Mouse (Mus musculus) C2C12 (cell line): ENCODE data around the gene Pdzd7.

ENCODE experiments used
- CEBPB ChIP-seq: IDR thresholded peaks from one replicate; pipeline ENCODE4 v1.6.1; 2011; ENCODE audit warnings: low read depth, mild to moderate bottlenecking, control low read depth, moderate library complexity
- CTCF ChIP-seq: IDR thresholded peaks from one replicate; pipeline ENCODE4 v1.5.1; 2011; ENCODE audit not compliant: control insufficient read depth, insufficient read depth, insufficient read length
- MYOD1 ChIP-seq: IDR thresholded peaks from one replicate; pipeline ENCODE4 v1.6.1; 2011; ENCODE audit warnings: low read depth; ENCODE audit not compliant: control insufficient read depth, insufficient read length
- MYOG ChIP-seq: IDR thresholded peaks from one replicate; pipeline ENCODE4 v1.6.1; 2011; ENCODE audit not compliant: control insufficient read depth, insufficient read length; ENCODE audit errors: extremely low read depth
- USF1 ChIP-seq: IDR thresholded peaks from one replicate; pipeline ENCODE4 v1.6.1; 2011; ENCODE audit warnings: low read depth, mild to moderate bottlenecking, control low read depth, moderate library complexity

GRCm38 (mm10) chr19:45049523-45049922 is 4.0 kb upstream of the Pdzd7 start:
- TF ChIP-seq CTCF, result no peak
- TF ChIP-seq MYOG, result no peak
- TF ChIP-seq USF1, result no peak
- TF ChIP-seq CEBPB, result no peak
- no peak for TF ChIP-seq MYOD1
